Mouse (Mus musculus): ENCODE data around the gene Ciz1.

DNA sequence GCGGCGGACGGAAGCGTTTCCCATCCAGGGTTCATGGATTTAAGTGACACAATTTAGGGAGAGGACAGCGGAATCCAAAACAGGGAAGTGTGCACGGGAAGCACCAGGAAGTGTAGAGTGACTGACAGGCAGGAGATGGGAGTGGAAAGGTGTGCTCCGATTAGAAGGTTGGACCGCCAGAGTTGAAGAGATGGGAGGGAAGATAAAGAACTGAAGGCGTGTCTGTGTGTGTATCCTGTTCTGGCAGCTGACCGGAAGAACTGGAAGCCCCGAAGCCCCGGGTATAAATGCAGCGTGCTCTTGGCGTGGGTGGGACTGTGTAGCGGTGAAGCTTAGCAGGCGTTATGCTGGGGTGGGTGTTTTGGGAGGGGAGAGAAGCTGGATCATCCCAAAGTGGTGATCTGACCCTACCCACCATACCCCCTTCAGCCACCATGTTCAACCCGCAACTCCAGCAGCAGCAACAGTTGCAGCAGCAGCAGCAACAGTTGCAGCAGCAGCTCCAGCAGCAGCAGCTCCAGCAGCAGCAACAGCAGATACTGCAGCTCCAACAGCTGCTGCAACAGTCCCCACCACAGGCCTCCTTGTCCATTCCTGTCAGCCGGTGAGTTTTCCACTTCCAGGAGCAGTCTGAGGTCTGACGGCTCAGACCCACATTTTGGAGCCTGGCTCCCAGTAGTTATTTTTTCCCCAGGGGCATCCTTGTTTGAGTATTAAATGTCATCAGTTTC, 11.4 kb downstream of the Ciz1 start:
- TF ChIP-seq POLR2A (IDR thresholded peaks at IDR 0.05; ENCODE audit: borderline replicate concordance, extremely low read depth, insufficient read depth, insufficient read length, poor library complexity, severe bottlenecking): no peak
- no peak for TF ChIP-seq CTCF (IDR thresholded peaks at IDR 0.05; ENCODE audit: borderline replicate concordance, extremely low read depth, insufficient read depth, insufficient read length)

Data from brain, embryonic 14.5 days (tissue).